Mouse (Mus musculus) limb, embryonic 13.5 days (tissue): Measurements from ENCODE around the gene Snrpd3. TPM values are rescaled to one million over a fixed set of nuclear protein-coding genes. Genes with fewer than 3 reads are reported as not detected.
A peak's percentile ranks its signal among the peaks of the same experiment; 100 is the strongest.
"Not testable (repeated sequence)": the region's sequence is repeated elsewhere in the genome, so short reads cannot be mapped to it uniquely, and the experiment has no call there.

Experiments
- ATAC-seq: fragments of 200-750 bp; cut with Nextera tagmentation; 2 replicates; pipeline ENCODE4 v1.8.0; 2017; ENCODE audit warnings: low read depth, moderate number of reproducible peaks, moderate TSS enrichment; ENCODE audit not compliant: low FRiP score
- H3K27ac ChIP-seq: fragments of 300-500 bp; sonication (generic); 2 replicates; pipeline ENCODE4 v1.5.1; 2015; ENCODE audit warnings: inconsistent platforms, mild to moderate bottlenecking, moderate library complexity
- H3K27me3 ChIP-seq: fragments of 300-500 bp; sonication (generic); 2 replicates; pipeline ENCODE4 v1.6.1; 2015; ENCODE audit warnings: mild to moderate bottlenecking, inconsistent platforms
- H3K36me3 ChIP-seq: fragments of 300-500 bp; sonication (generic); 2 replicates; pipeline ENCODE4 v1.6.1; 2015; ENCODE audit warnings: inconsistent platforms, mild to moderate bottlenecking, moderate library complexity
- H3K4me1 ChIP-seq: fragments of 300-500 bp; sonication (generic); 2 replicates; pipeline ENCODE4 v1.6.1; 2015; ENCODE audit warnings: inconsistent platforms
- H3K4me2 ChIP-seq: fragments of 300-500 bp; sonication (generic); replicated peaks from 2 replicates; pipeline ENCODE4 v1.6.1; 2015; ENCODE audit warnings: inconsistent platforms, mild to moderate bottlenecking, moderate library complexity
- H3K4me3 ChIP-seq: fragments of 300-500 bp; sonication (generic); 2 replicates; pipeline ENCODE4 v1.5.1; 2015; ENCODE audit warnings: moderate library complexity, mild to moderate bottlenecking, inconsistent platforms
- H3K9ac ChIP-seq: fragments of 300-500 bp; sonication (generic); 2 replicates; pipeline ENCODE4 v1.6.1; 2015; ENCODE audit warnings: mild to moderate bottlenecking, inconsistent platforms
- H3K9me3 ChIP-seq: fragments of 300-500 bp; sonication (generic); 2 replicates; pipeline ENCODE4 v1.6.1; 2016; ENCODE audit warnings: inconsistent platforms
- WGBS: fragments of 180-500 bp; shearing (Covaris S2); methylation state at CpG from one replicate; pipeline ENCODE4 v1.1.7; 2015; 5-methylcytosine and 5-hydroxymethylcytosine counted together
- polyA plus RNA-seq: library from polyadenylated mRNA; unstranded; fragments of >200 nt; fragmentation: Nextera tagmentation; extraction: Ambion mirVana; gene quantifications from 2 replicates; pipeline ENCODE4 v1.2.1, GENCODE M21; 2015

Gene Snrpd3
- polyA plus RNA-seq, 1 experiment from 2014 or later = 192 TPM

GRCm38 (mm10) chr10:75516038-75516723 is 1.2 kb upstream of the Snrpd3 start:
- Histone ChIP-seq H3K4me3 (peak overlapping the region; percentile 68), H3K4me2 (peak overlapping the region; percentile 95), H3K27ac (peak overlapping the region; percentile 96; the same call in 1 of the 2 replicates), H3K27me3 (no peaks in the 10 kb centered on the region), H3K4me1 (peaks cover 28% of the 10 kb centered on the region), H3K36me3 (peaks cover 37% of the 10 kb centered on the region), H3K9me3 (no peaks in the 10 kb centered on the region), H3K9ac (peak overlapping the region; percentile 89)
- WGBS = 23% methylated on average over 8 of the region's 8 CpGs
- no peak for ATAC-seq

- WGBS = 2% methylated on average over 12 of the region's 12 CpGs
- Histone ChIP-seq H3K27me3 (no peaks in the 10 kb centered on the region), H3K9me3 (no peaks in the 10 kb centered on the region), H3K4me1 (peaks cover 28% of the 10 kb centered on the region), H3K36me3 (peaks cover 37% of the 10 kb centered on the region), H3K9ac (peak overlapping the region; percentile 89), H3K4me3 (peak overlapping the region; percentile 68), H3K4me2 (peak overlapping the region; percentile 95), H3K27ac (peak overlapping the region; percentile 96)
- ATAC-seq = no peak
Measured at GRCm38 (mm10) chr10:75516724-75517072, 653 bp upstream of the Snrpd3 start.

- Histone ChIP-seq H3K27ac (peak within 1 kb of the TSS; percentile 96), H3K9me3 (no peaks in the 10 kb centered on the region), H3K4me2 (peak within 1 kb of the TSS; percentile 95), H3K36me3 (peaks cover 38% of the 10 kb centered on the region), H3K4me3 (peak within 1 kb of the TSS; percentile 68), H3K4me1 (peaks cover 28% of the 10 kb centered on the region), H3K27me3 (no peaks in the 10 kb centered on the region), H3K9ac (peak within 1 kb of the TSS; percentile 89)
- peak; percentile 93 for ATAC-seq
- WGBS = under 1% methylated on average over 20 of the region's 20 CpGs
Measured at GRCm38 (mm10) chr10:75517758-75518143, 400 bp downstream of the Snrpd3 start, which contains the start of gene Gucd1. Gene Gucd1, minus strand, starts transcription at chr10:75517972.

GRCm38 (mm10) chr10:75520581-75520980 is 3.2 kb downstream of the Snrpd3 start:
- Histone ChIP-seq H3K4me3 (no peak overlapping the region), H3K4me2 (no peak overlapping the region), H3K27ac (no peak overlapping the region), H3K4me1 (peaks cover 26% of the 10 kb centered on the region), H3K9me3 (no peaks in the 10 kb centered on the region), H3K27me3 (no peaks in the 10 kb centered on the region), H3K36me3 (peaks cover 60% of the 10 kb centered on the region), H3K9ac (no peak overlapping the region)
- 90% methylated on average over 5 of the region's 5 CpGs for WGBS
- no peak for ATAC-seq

GRCm38 (mm10) chr10:75521643-75522042 is 4.3 kb downstream of the Snrpd3 start:
- Histone ChIP-seq H3K4me1 (peaks cover 15% of the 10 kb centered on the region), H3K9ac (no peak overlapping the region), H3K36me3 (peaks cover 66% of the 10 kb centered on the region), H3K27me3 (no peaks in the 10 kb centered on the region), H3K9me3 (no peaks in the 10 kb centered on the region), H3K27ac (no peak overlapping the region), H3K4me2 (no peak overlapping the region), H3K4me3 (no peak overlapping the region)
- ATAC-seq = no peak
- WGBS = 83% methylated on average over 4 of the region's 4 CpGs

- H3K36me3 ChIP-seq = peaks cover 73% of the 10 kb centered on the region
- not testable (repeated sequence) for H3K4me3 ChIP-seq, H3K9me3 ChIP-seq, H3K27ac ChIP-seq, ATAC-seq, H3K9ac ChIP-seq, H3K4me1 ChIP-seq, H3K27me3 ChIP-seq, H3K4me2 ChIP-seq
- WGBS = 92% methylated on average over 9 of the region's 9 CpGs
Measured at GRCm38 (mm10) chr10:75525450-75525849, 8.1 kb downstream of the Snrpd3 start.

- WGBS = 83% methylated on average over 2 of the region's 2 CpGs
- Histone ChIP-seq H3K9ac (no peak overlapping the region), H3K9me3 (no peaks in the 10 kb centered on the region), H3K4me3 (no peak overlapping the region), H3K27ac (no peak overlapping the region), H3K36me3 (peaks cover 78% of the 10 kb centered on the region), H3K4me2 (no peak overlapping the region), H3K27me3 (no peaks in the 10 kb centered on the region), H3K4me1 (no peaks in the 10 kb centered on the region)
- no peak for ATAC-seq
Measured at GRCm38 (mm10) chr10:75530322-75530721, 13.0 kb downstream of the Snrpd3 start.

- no peak overlapping the region for H3K27ac ChIP-seq
- 86% methylated on average over 9 of the region's 9 CpGs for WGBS
- H3K4me1 ChIP-seq = no peaks in the 10 kb centered on the region
Measured at GRCm38 (mm10) chr10:75531532-75532090, 14.3 kb downstream of the Snrpd3 start.

GRCm38 (mm10) chr10:75534216-75534615 is 16.9 kb downstream of the Snrpd3 start:
- ATAC-seq = no peak
- no peaks in the 10 kb centered on the region for H3K4me1 ChIP-seq
- H3K27ac ChIP-seq = no peak overlapping the region
- H3K9ac ChIP-seq = no peak overlapping the region
- H3K27me3 ChIP-seq = no peaks in the 10 kb centered on the region
- WGBS = 93% methylated on average over 8 of the region's 8 CpGs
- no peak overlapping the region for H3K4me2 ChIP-seq
- no peaks in the 10 kb centered on the region for H3K9me3 ChIP-seq
- H3K4me3 ChIP-seq = no peak overlapping the region
- peaks cover 72% of the 10 kb centered on the region for H3K36me3 ChIP-seq

More at GRCm38 (mm10) chr10:75531532-75532090, 14.3 kb downstream of the Snrpd3 start:
- no peaks in the 10 kb centered on the region for H3K27me3 ChIP-seq
- no peak overlapping the region for H3K9ac ChIP-seq
- H3K36me3 ChIP-seq = peaks cover 82% of the 10 kb centered on the region
- ATAC-seq = no peak
- no peak overlapping the region for H3K4me2 ChIP-seq
- H3K9me3 ChIP-seq = no peaks in the 10 kb centered on the region
- no peak overlapping the region for H3K4me3 ChIP-seq

- 90% methylated on average over 8 of the region's 8 CpGs for WGBS
- Histone ChIP-seq H3K4me2 (no peak overlapping the region), H3K4me3 (no peak overlapping the region), H3K27ac (no peak overlapping the region), H3K36me3 (peaks cover 70% of the 10 kb centered on the region), H3K27me3 (no peaks in the 10 kb centered on the region), H3K4me1 (no peaks in the 10 kb centered on the region), H3K9me3 (no peaks in the 10 kb centered on the region), H3K9ac (no peak overlapping the region)
- no peak for ATAC-seq
Measured at GRCm38 (mm10) chr10:75534934-75535333, 17.6 kb downstream of the Snrpd3 start.

- Histone ChIP-seq H3K9ac (no peak overlapping the region), H3K36me3 (peaks cover 66% of the 10 kb centered on the region), H3K4me3 (no peak overlapping the region), H3K27me3 (no peaks in the 10 kb centered on the region), H3K27ac (no peak overlapping the region), H3K4me2 (no peak overlapping the region), H3K4me1 (no peaks in the 10 kb centered on the region), H3K9me3 (no peaks in the 10 kb centered on the region)
- no peak for ATAC-seq
- WGBS = 86% methylated on average over 2 of the region's 2 CpGs
Measured at GRCm38 (mm10) chr10:75535423-75535822, 18.1 kb downstream of the Snrpd3 start.

- WGBS = 88% methylated on average over 5 of the region's 5 CpGs
- no peak overlapping the region for H3K4me3 ChIP-seq
- H3K27ac ChIP-seq = no peak overlapping the region
- H3K27me3 ChIP-seq = no peaks in the 10 kb centered on the region
- no peak overlapping the region for H3K4me2 ChIP-seq
- H3K9ac ChIP-seq = no peak overlapping the region
- H3K4me1 ChIP-seq = no peaks in the 10 kb centered on the region
- H3K36me3 ChIP-seq = peaks cover 59% of the 10 kb centered on the region
- no peaks in the 10 kb centered on the region for H3K9me3 ChIP-seq
- ATAC-seq = no peak
Measured at GRCm38 (mm10) chr10:75536123-75536522, 18.8 kb downstream of the Snrpd3 start.
